Mouse (Mus musculus): Measurements from ENCODE around the gene Ccser2.

The Ccser2 gene

GRCm38 (mm10) chr14:36870257-36870656, 98.3 kb downstream of the Ccser2 start:
- in situ Hi-C loops (cut with MboI, MseI), result no loop called here

GRCm38 (mm10) chr14:36868769-36869362, 99.7 kb downstream of the Ccser2 start:
- in situ Hi-C loops (cut with MboI, MseI), result loop anchor here (5.0 kb wide), 1 partner anchor 78 kb away; no protein-coding TSS in a partner anchor

- in situ Hi-C loops (cut with MboI, MseI), result loop anchor here (5.0 kb wide), 1 partner anchor 80 kb away; no protein-coding TSS in a partner anchor
Measured at GRCm38 (mm10) chr14:36866966-36867700, 101.4 kb downstream of the Ccser2 start.

GRCm38 (mm10) chr14:36863877-36864489, 104.6 kb downstream of the Ccser2 start:
- in situ Hi-C loops (cut with MboI, MseI), result loop anchor here (5.0 kb wide), 2 partner anchors 173 to 268 kb away; no protein-coding TSS in a partner anchor

GRCm38 (mm10) chr14:36862387-36862786, 106.2 kb downstream of the Ccser2 start:
- in situ Hi-C loops (cut with MboI, MseI), result loop anchor here (5.0 kb wide), 2 partner anchors 175 to 270 kb away; no protein-coding TSS in a partner anchor

DNA sequence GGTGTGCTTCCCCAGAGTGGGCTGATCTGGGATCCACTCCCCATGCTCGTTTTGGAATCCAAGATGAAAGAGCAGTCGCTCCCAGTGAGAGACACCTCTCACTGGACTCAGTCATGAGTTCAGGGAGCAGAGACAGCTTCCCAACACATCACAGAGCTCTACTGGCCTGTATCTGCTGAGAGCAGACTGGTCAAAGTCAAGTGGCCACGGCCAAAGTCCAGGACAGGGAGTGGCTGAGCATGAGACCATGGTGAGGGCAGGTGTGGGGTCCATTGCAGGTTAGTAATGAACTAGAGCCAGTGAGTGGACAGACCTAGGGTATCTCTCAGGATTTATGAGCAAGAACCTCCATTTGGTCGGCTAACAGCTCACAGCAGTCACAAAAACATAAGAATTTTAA, 109.6 kb downstream of the Ccser2 start:
- in situ Hi-C loops (cut with MboI, MseI), result no loop called here

GRCm38 (mm10) chr14:36852972-36853371, 115.6 kb downstream of the Ccser2 start:
- in situ Hi-C loops (cut with MboI, MseI), result no loop called here

- in situ Hi-C loops (cut with MboI, MseI), result loop anchor here (10.0 kb wide), 1 partner anchor 914 kb away; no protein-coding TSS in a partner anchor
Measured at GRCm38 (mm10) chr14:36848860-36849259, 119.7 kb downstream of the Ccser2 start.
